ENCODE assay signal across 8 mouse cellular contexts in genomic region chr1:135147702-135148058, GRCm38 (mm10). TPM values are rescaled to one million over a fixed set of nuclear protein-coding genes. Genes with fewer than 3 reads are reported as not detected.
DNase-seq lines count a peak whose midpoint lies in the region; ATAC-seq and TF ChIP-seq lines count a peak whose summit lies in the region.

No protein-coding gene starts in this region.

- peaks cover 13% of the 10 kb centered on the region; the same call in 1 of the 2 replicates for H3K4me1 ChIP-seq in heart, postnatal 0 days (ENCODE audit: control insufficient read depth, insufficient read depth)
- H3K4me1 ChIP-seq in bone marrow macrophage, adult 2 months (ENCODE audit: control insufficient read depth, insufficient read depth, low read length) = peaks cover 16% of the 10 kb centered on the region
- H3K4me1 ChIP-seq in hindbrain, embryonic 14.5 days (replicated peaks; ENCODE audit: control insufficient read depth, insufficient read depth, low read length) = peaks cover 35% of the 10 kb centered on the region
- H3K4me1 ChIP-seq in midbrain, embryonic 12.5 days = peaks cover 19% of the 10 kb centered on the region

- peaks cover 43% of the 10 kb centered on the region for H3K27me3 ChIP-seq in heart, postnatal 0 days (ENCODE audit: control insufficient read depth, insufficient read depth, low read length)
- H3K27me3 ChIP-seq in hindbrain, embryonic 14.5 days (ENCODE audit: control insufficient read depth, insufficient read depth, low read length) = no peaks in the 10 kb centered on the region
- H3K27me3 ChIP-seq in midbrain, embryonic 12.5 days = peaks cover 9% of the 10 kb centered on the region

- peak overlapping the region; percentile 91 for H3K4me2 ChIP-seq in heart, postnatal 0 days (ENCODE audit: low read depth, low read length)
- peak overlapping the region; percentile 73 for H3K4me2 ChIP-seq in hindbrain, embryonic 14.5 days (replicated peaks)
- H3K4me2 ChIP-seq in midbrain, embryonic 12.5 days (replicated peaks) = peak overlapping the region; percentile 82

- ATAC-seq in heart, postnatal 0 days (ENCODE audit: insufficient read depth, low read depth) = 0 out of 2 replicates have a peak, but pooled peaks have one; percentile 1
- ATAC-seq in hindbrain, embryonic 14.5 days (ENCODE audit: low FRiP score) = peak; percentile 24
- ATAC-seq in midbrain, embryonic 12.5 days (ENCODE audit: low FRiP score, low read depth) = no peak

- DNase-seq in heart, postnatal 0 days (ENCODE audit: low spot score) = no peak
- DNase-seq in heart, adult 11 months = no peak
- DNase-seq in hindbrain, embryonic 14.5 days (ENCODE audit: low spot score) = no peak
- no peak for DNase-seq in urinary bladder, postnatal 4 days (ENCODE audit: low spot score in 2 of 2)
- no peak for DNase-seq in adrenal gland, adult 8-10 months
- DNase-seq in spleen, postnatal 10 days (ENCODE audit: low spot score in 2 of 2) = no peak

- no peak for TF ChIP-seq CTCF in heart, postnatal 0 days (IDR thresholded peaks at IDR 0.05; ENCODE audit: low read depth)
- TF ChIP-seq CTCF in bone marrow macrophage, adult 2 months (IDR thresholded peaks at IDR 0.05; ENCODE audit: low read depth, low read length) = no peak

- H3K4me3 ChIP-seq in heart, postnatal 0 days (ENCODE audit: low read depth, low read length) = peak overlapping the region; percentile 81
- H3K4me3 ChIP-seq in bone marrow macrophage, adult 2 months (ENCODE audit: insufficient read depth, low read length) = peak overlapping the region; percentile 80
- H3K4me3 ChIP-seq in hindbrain, embryonic 14.5 days (replicated peaks; ENCODE audit: low read length) = peak overlapping the region; percentile 93
- H3K4me3 ChIP-seq in midbrain, embryonic 12.5 days = peak overlapping the region; percentile 95

- peak overlapping the region; percentile 89 for H3K9ac ChIP-seq in heart, postnatal 0 days (replicated peaks; ENCODE audit: low read depth, low read length)
- peak overlapping the region; percentile 99 for H3K9ac ChIP-seq in hindbrain, embryonic 14.5 days
- H3K9ac ChIP-seq in midbrain, embryonic 12.5 days (replicated peaks) = peak overlapping the region; percentile 96

- no peaks in the 10 kb centered on the region for H3K9me3 ChIP-seq in heart, postnatal 0 days (replicated peaks; ENCODE audit: control insufficient read depth, low read length)
- no peaks in the 10 kb centered on the region for H3K9me3 ChIP-seq in hindbrain, embryonic 14.5 days (ENCODE audit: control insufficient read depth, low read length)
- H3K9me3 ChIP-seq in midbrain, embryonic 12.5 days = no peaks in the 10 kb centered on the region

- H3K36me3 ChIP-seq in heart, postnatal 0 days (replicated peaks; ENCODE audit: control insufficient read depth, insufficient read depth, low read length) = peaks cover 10% of the 10 kb centered on the region
- peaks cover 19% of the 10 kb centered on the region for H3K36me3 ChIP-seq in hindbrain, embryonic 14.5 days (replicated peaks; ENCODE audit: control insufficient read depth, insufficient read depth)
- peaks cover 6% of the 10 kb centered on the region; the same call in 1 of the 2 replicates for H3K36me3 ChIP-seq in midbrain, embryonic 12.5 days

- no peak for TF ChIP-seq EP300 in heart, postnatal 0 days (IDR thresholded peaks at IDR 0.05; ENCODE audit: low read depth)

- H3K27ac ChIP-seq in heart, postnatal 0 days (ENCODE audit: low read depth) = peak overlapping the region; percentile 91; the same call in 1 of the 2 replicates
- H3K27ac ChIP-seq in bone marrow macrophage, adult 2 months (ENCODE audit: insufficient read depth, low read depth, low read length) = peak overlapping the region; percentile 84
- peak overlapping the region; percentile 98 for H3K27ac ChIP-seq in hindbrain, embryonic 14.5 days
- H3K27ac ChIP-seq in midbrain, embryonic 12.5 days (replicated peaks) = peak overlapping the region; percentile 89

- WGBS in heart, postnatal 0 days = 20% methylated on average over 7 of the region's 7 CpGs
- 3% methylated on average over 7 of the region's 7 CpGs for WGBS in hindbrain, embryonic 14.5 days
- 3% methylated on average over 7 of the region's 7 CpGs for WGBS in midbrain, embryonic 12.5 days

- TF ChIP-seq POLR2A in bone marrow macrophage, adult 2 months (IDR thresholded peaks at IDR 0.05; ENCODE audit: borderline replicate concordance, low read depth, low read length) = no peak

RNA-seq across cellular contexts. Expression of gene Arl8a, which starts 1.1 kb away (rescaled TPM):
- total RNA-seq in heart, postnatal 0 days (2014; rRNA removed; ENCODE audit: low replicate concordance) = 40.1 and 43.4 TPM in 2 replicates
- 31.9 and 35.3 TPM in 2 replicates for polyA plus RNA-seq in heart, postnatal 0 days (2015; fragmentation: Nextera tagmentation; extraction: Ambion mirVana)
- polyA plus RNA-seq in bone marrow macrophage, adult 2 months (2012; ENCODE audit: insufficient read depth, insufficient read length, missing spikeins) = 204 TPM in 2 replicates
- 354 and 383 TPM in 2 replicates for polyA plus RNA-seq in hindbrain, embryonic 14.5 days (2014; fragmentation: Nextera tagmentation; extraction: Ambion mirVana)
- 129 and 143 TPM in 2 replicates for polyA plus RNA-seq in midbrain, embryonic 12.5 days (2016; fragmentation: Nextera tagmentation; extraction: Ambion mirVana)
- total RNA-seq in adrenal gland, adult 8-10 months (2022) = 10 to 100 TPM; 57.5 to 77.4 (median 68.5) TPM

RNA-seq across cellular contexts. Expression of gene Ptpn7, which starts 15.2 kb away (rescaled TPM):
- 2.1 and 3.9 TPM in 2 replicates for total RNA-seq in heart, postnatal 0 days (2014; rRNA removed; ENCODE audit: low replicate concordance)
- 0.22 and 0.30 TPM in 2 replicates for polyA plus RNA-seq in heart, postnatal 0 days (2015; fragmentation: Nextera tagmentation; extraction: Ambion mirVana)
- 42.8 and 49.1 TPM in 2 replicates for polyA plus RNA-seq in bone marrow macrophage, adult 2 months (2012; ENCODE audit: insufficient read depth, insufficient read length, missing spikeins)
- 0.11 and 0.22 TPM in 2 replicates for polyA plus RNA-seq in hindbrain, embryonic 14.5 days (2014; fragmentation: Nextera tagmentation; extraction: Ambion mirVana)
- polyA plus RNA-seq in midbrain, embryonic 12.5 days (2016; fragmentation: Nextera tagmentation; extraction: Ambion mirVana) = 0.58 and 1.1 TPM in 2 replicates
- total RNA-seq in adrenal gland, adult 8-10 months (2022) = 1 to 10 TPM; 1.4 to 1.5 (median 1.4) TPM

RNA-seq across cellular contexts. Expression of gene Gpr37l1, which starts 19.8 kb away (rescaled TPM):
- total RNA-seq in heart, postnatal 0 days (2014; rRNA removed; ENCODE audit: low replicate concordance) = not detected in 2 replicates
- not detected in 2 replicates for polyA plus RNA-seq in heart, postnatal 0 days (2015; fragmentation: Nextera tagmentation; extraction: Ambion mirVana)
- polyA plus RNA-seq in bone marrow macrophage, adult 2 months (2012; ENCODE audit: insufficient read depth, insufficient read length, missing spikeins) = not detected in 2 replicates
- 0.68 and 1.5 TPM in 2 replicates for polyA plus RNA-seq in hindbrain, embryonic 14.5 days (2014; fragmentation: Nextera tagmentation; extraction: Ambion mirVana)
- polyA plus RNA-seq in midbrain, embryonic 12.5 days (2016; fragmentation: Nextera tagmentation; extraction: Ambion mirVana) = not detected in 2 replicates
- total RNA-seq in adrenal gland, adult 8-10 months (2022) = 1 to 10 TPM in 3 of 4 experiments, under 1 TPM in 1; 0.80 to 1.9 (median 1.3) TPM

RNA-seq across cellular contexts. Expression of gene Lgr6, which starts 42.6 kb away (rescaled TPM):
- 8.6 and 17.3 TPM in 2 replicates for total RNA-seq in heart, postnatal 0 days (2014; rRNA removed; ENCODE audit: low replicate concordance)
- 3.8 and 4.5 TPM in 2 replicates for polyA plus RNA-seq in heart, postnatal 0 days (2015; fragmentation: Nextera tagmentation; extraction: Ambion mirVana)
- polyA plus RNA-seq in bone marrow macrophage, adult 2 months (2012; ENCODE audit: insufficient read depth, insufficient read length, missing spikeins) = not detected in 2 replicates
- 1.2 and 1.4 TPM in 2 replicates for polyA plus RNA-seq in hindbrain, embryonic 14.5 days (2014; fragmentation: Nextera tagmentation; extraction: Ambion mirVana)
- polyA plus RNA-seq in midbrain, embryonic 12.5 days (2016; fragmentation: Nextera tagmentation; extraction: Ambion mirVana) = 0.27 and 0.66 TPM in 2 replicates
- total RNA-seq in adrenal gland, adult 8-10 months (2022) = 1 to 10 TPM in 2 of 4 experiments, under 1 TPM in 2; 0.40 to 2.2 (median 1.1) TPM

Comparison
In these comparisons a context has a peak if more than half of its experiments do, and no peak if none do; other contexts are left out.
1. RNA of gene Ptpn7, which starts 15.2 kb away (polyA plus RNA-seq): 42.8 to 49.1 TPM in bone marrow macrophage, adult 2 months; 0.58 to 1.1 TPM in midbrain, embryonic 12.5 days, 0.22 to 0.30 TPM in heart, postnatal 0 days and 0.11 to 0.22 TPM in hindbrain, embryonic 14.5 days; every median in the first group is over 10 times any median in the second.
2. Peak in every context shown above with its lines, with median percentiles within 50 percentile points of each other: H3K27ac ChIP-seq, H3K4me2 ChIP-seq, H3K4me3 ChIP-seq and H3K9ac ChIP-seq.